Mouse (Mus musculus): ENCODE data around the gene Hist1h3g. TPM values are rescaled to one million over a fixed set of nuclear protein-coding genes. Genes with fewer than 3 reads are reported as not detected.

The Hist1h3g gene
- polyA plus RNA-seq, 1 experiment from 2014 or later = 17.1 TPM

- Histone ChIP-seq H3K9ac (peak overlapping the region; percentile 59), H3K4me3 (replicated peaks) (peak overlapping the region; percentile 51), H3K9me3 (replicated peaks) (no peaks in the 10 kb centered on the region), H3K27me3 (no peaks in the 10 kb centered on the region), H3K4me1 (replicated peaks) (peaks cover 76% of the 10 kb centered on the region), H3K4me2 (peak overlapping the region; percentile 76), H3K27ac (no peak overlapping the region), H3K36me3 (no peaks in the 10 kb centered on the region)
- DNase-seq = no peak
- 21% methylated on average over 5 of the region's 5 CpGs for WGBS (ENCODE audit: insufficient replicate concordance)
- no peak for ATAC-seq (ENCODE audit: low read depth)
These were observed 33.7 kb upstream of the Hist1h3g start for GRCm38 (mm10) chr13:23501511-23501910.

DNA sequence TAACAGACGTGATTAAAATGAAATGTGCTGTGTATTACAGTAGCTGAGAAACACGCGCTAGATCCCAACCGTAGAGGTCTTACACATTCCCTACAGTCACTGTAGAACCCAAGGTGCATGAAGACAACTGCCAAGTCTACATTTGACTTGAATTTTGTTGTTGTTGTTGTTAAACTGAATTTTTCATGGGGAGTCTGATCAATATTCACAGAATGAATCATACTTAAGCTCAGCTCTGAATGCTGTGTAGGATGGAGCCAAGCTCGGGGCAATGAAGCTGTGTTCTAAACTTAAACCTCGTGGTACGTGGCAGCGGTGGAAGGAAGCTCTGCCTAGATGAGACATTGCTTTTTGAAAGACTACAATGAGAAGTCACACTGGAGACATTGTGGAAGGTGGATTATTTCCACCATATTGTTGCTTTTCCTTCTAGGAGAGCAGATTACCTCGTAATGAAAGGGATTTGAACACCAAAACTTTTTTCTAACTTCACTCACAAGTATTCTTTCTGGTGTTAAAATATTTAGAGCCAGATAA, 33.1 kb upstream of the Hist1h3g start:
- H3K36me3 ChIP-seq = no peaks in the 10 kb centered on the region
- 0 out of 2 replicates have a peak overlapping the region, but pooled peaks have one; percentile 51 for H3K27ac ChIP-seq
- H3K4me2 ChIP-seq = peak overlapping the region; percentile 76
- peaks cover 78% of the 10 kb centered on the region for H3K4me1 ChIP-seq (replicated peaks)
- peak overlapping the region; percentile 59 for H3K9ac ChIP-seq
- no peak for ATAC-seq (ENCODE audit: low read depth)
- H3K4me3 ChIP-seq (replicated peaks) = peak overlapping the region; percentile 51
- no peaks in the 10 kb centered on the region for H3K9me3 ChIP-seq (replicated peaks)
- no peak for DNase-seq
- WGBS (ENCODE audit: insufficient replicate concordance) = 19% methylated on average over 9 of the region's 9 CpGs
- H3K27me3 ChIP-seq = no peaks in the 10 kb centered on the region

GRCm38 (mm10) chr13:23502916-23503315, 32.3 kb upstream of the Hist1h3g start:
- H3K27me3 ChIP-seq = no peaks in the 10 kb centered on the region
- 64% methylated on average over 4 of the region's 4 CpGs for WGBS (ENCODE audit: insufficient replicate concordance)
- ATAC-seq (ENCODE audit: low read depth) (no peak), DNase-seq (no peak)
- H3K4me2 ChIP-seq = no peak overlapping the region
- peaks cover 76% of the 10 kb centered on the region for H3K4me1 ChIP-seq (replicated peaks)
- no peaks in the 10 kb centered on the region for H3K36me3 ChIP-seq
- no peak overlapping the region for H3K9ac ChIP-seq
- H3K27ac ChIP-seq = no peak overlapping the region
- no peak overlapping the region for H3K4me3 ChIP-seq (replicated peaks)
- no peaks in the 10 kb centered on the region for H3K9me3 ChIP-seq (replicated peaks)

DNA sequence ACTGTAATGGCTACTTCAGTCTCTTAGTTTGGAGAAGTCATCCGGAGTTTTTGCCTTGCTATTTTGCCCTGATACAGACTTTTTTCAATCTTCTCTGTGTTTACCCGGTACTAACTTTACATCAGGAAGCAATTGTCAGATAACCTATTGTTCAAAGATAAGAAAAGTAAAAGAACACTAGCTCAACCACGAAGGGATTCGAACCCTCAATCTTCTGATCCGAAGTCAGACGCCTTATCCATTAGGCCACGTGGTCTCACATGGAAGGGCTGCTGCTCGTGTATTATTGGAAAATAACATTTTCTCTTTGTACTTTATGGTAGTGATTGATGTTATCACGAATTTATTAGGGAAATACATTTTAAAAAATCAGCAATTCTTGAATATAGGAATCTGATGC, 31.4 kb upstream of the Hist1h3g start:
- peak; percentile 74 for DNase-seq
- 1% methylated on average over 9 of the region's 9 CpGs for WGBS (ENCODE audit: insufficient replicate concordance)
- H3K9me3 ChIP-seq (replicated peaks) = no peaks in the 10 kb centered on the region
- peak overlapping the region; percentile 28; the same call in 1 of the 2 replicates for H3K4me3 ChIP-seq (replicated peaks)
- no peaks in the 10 kb centered on the region for H3K27me3 ChIP-seq
- H3K9ac ChIP-seq = peak overlapping the region; percentile 22; the same call in 1 of the 2 replicates
- peak overlapping the region; percentile 52 for H3K4me2 ChIP-seq
- H3K4me1 ChIP-seq (replicated peaks) = peaks cover 73% of the 10 kb centered on the region
- H3K36me3 ChIP-seq = no peaks in the 10 kb centered on the region
- no peak for ATAC-seq (ENCODE audit: low read depth)
- no peak overlapping the region for H3K27ac ChIP-seq

GRCm38 (mm10) chr13:23505662-23506345, 29.4 kb upstream of the Hist1h3g start:
- no peaks in the 10 kb centered on the region for H3K9me3 ChIP-seq (replicated peaks)
- DNase-seq (no peak), ATAC-seq (ENCODE audit: low read depth) (peak; percentile 50)
- H3K4me1 ChIP-seq (replicated peaks) = peaks cover 66% of the 10 kb centered on the region
- peak overlapping the region; percentile 76 for H3K27ac ChIP-seq
- peak overlapping the region; percentile 59 for H3K4me3 ChIP-seq (replicated peaks)
- H3K9ac ChIP-seq = peak overlapping the region; percentile 77
- H3K36me3 ChIP-seq = no peaks in the 10 kb centered on the region
- WGBS (ENCODE audit: insufficient replicate concordance) = 2% methylated on average over 14 of the region's 14 CpGs
- H3K4me2 ChIP-seq = peak overlapping the region; percentile 81
- H3K27me3 ChIP-seq = no peaks in the 10 kb centered on the region

DNA sequence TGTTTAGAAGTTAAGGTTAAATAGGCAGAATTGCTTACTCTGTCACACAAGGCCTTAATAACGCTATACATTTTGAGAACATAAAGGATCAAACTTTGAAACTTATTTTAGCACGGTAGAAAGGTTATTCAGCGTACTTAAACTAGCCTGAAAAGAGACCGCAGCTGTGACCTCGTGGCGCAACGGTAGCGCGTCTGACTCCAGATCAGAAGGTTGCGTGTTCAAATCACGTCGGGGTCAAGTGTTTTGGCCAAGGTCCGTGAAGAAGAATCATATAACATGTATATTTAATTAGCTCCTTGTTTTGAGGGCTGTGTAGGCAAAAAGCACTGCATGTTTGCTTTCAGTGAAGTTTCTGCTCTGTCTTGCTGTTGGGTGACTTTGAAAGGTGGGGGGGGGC, 28.9 kb upstream of the Hist1h3g start:
- H3K4me1 ChIP-seq (replicated peaks) = peaks cover 66% of the 10 kb centered on the region
- peak; percentile 57 for ATAC-seq (ENCODE audit: low read depth)
- no peaks in the 10 kb centered on the region for H3K27me3 ChIP-seq
- DNase-seq = peak; percentile 69
- peak overlapping the region; percentile 59 for H3K4me3 ChIP-seq (replicated peaks)
- WGBS (ENCODE audit: insufficient replicate concordance) = 1% methylated on average over 13 of the region's 13 CpGs
- H3K36me3 ChIP-seq = no peaks in the 10 kb centered on the region
- H3K9ac ChIP-seq = peak overlapping the region; percentile 77
- peak overlapping the region; percentile 81 for H3K4me2 ChIP-seq
- H3K9me3 ChIP-seq (replicated peaks) = no peaks in the 10 kb centered on the region
- peak overlapping the region; percentile 68 for H3K27ac ChIP-seq

GRCm38 (mm10) chr13:23506819-23507515, 28.3 kb upstream of the Hist1h3g start:
- H3K9me3 ChIP-seq (replicated peaks) = no peaks in the 10 kb centered on the region
- H3K27me3 ChIP-seq = no peaks in the 10 kb centered on the region
- WGBS (ENCODE audit: insufficient replicate concordance) = 7% methylated on average over 14 of the region's 14 CpGs
- ATAC-seq (ENCODE audit: low read depth) (peak; percentile 58), DNase-seq (peak; percentile 71)
- peak overlapping the region; percentile 33 for H3K9ac ChIP-seq
- H3K4me3 ChIP-seq (replicated peaks) = peak overlapping the region; percentile 59
- H3K36me3 ChIP-seq = no peaks in the 10 kb centered on the region
- peak overlapping the region; percentile 68 for H3K27ac ChIP-seq
- peaks cover 66% of the 10 kb centered on the region for H3K4me1 ChIP-seq (replicated peaks)
- peak overlapping the region; percentile 81 for H3K4me2 ChIP-seq

- H3K4me1 ChIP-seq (replicated peaks) = peaks cover 47% of the 10 kb centered on the region
- H3K9me3 ChIP-seq (replicated peaks) = no peaks in the 10 kb centered on the region
- H3K4me2 ChIP-seq = no peak overlapping the region
- DNase-seq (no peak), ATAC-seq (ENCODE audit: low read depth) (no peak)
- no peaks in the 10 kb centered on the region for H3K36me3 ChIP-seq
- no peak overlapping the region for H3K27ac ChIP-seq
- no peak overlapping the region for H3K4me3 ChIP-seq (replicated peaks)
- H3K9ac ChIP-seq = no peak overlapping the region
- whole genome bisulfite sequencing (ENCODE audit: insufficient replicate concordance) = 32% methylated on average over 1 of the region's 1 CpGs
- no peaks in the 10 kb centered on the region for H3K27me3 ChIP-seq
These were observed 25.1 kb upstream of the Hist1h3g start for GRCm38 (mm10) chr13:23510127-23510526.

GRCm38 (mm10) chr13:23513517-23513916, 21.7 kb upstream of the Hist1h3g start:
- Histone ChIP-seq H3K4me2 (no peak overlapping the region), H3K4me3 (replicated peaks) (no peak overlapping the region), H3K9me3 (replicated peaks) (no peaks in the 10 kb centered on the region), H3K27me3 (no peaks in the 10 kb centered on the region), H3K27ac (no peak overlapping the region), H3K4me1 (replicated peaks) (peaks cover 29% of the 10 kb centered on the region), H3K9ac (no peak overlapping the region), H3K36me3 (no peaks in the 10 kb centered on the region)
- DNase-seq = no peak
- ATAC-seq (ENCODE audit: low read depth) = no peak
- 79% methylated on average over 1 of the region's 1 CpGs for WGBS (ENCODE audit: insufficient replicate concordance)

GRCm38 (mm10) chr13:23515281-23515680, 19.9 kb upstream of the Hist1h3g start:
- no peak overlapping the region for H3K9ac ChIP-seq
- no peaks in the 10 kb centered on the region for H3K27me3 ChIP-seq
- H3K27ac ChIP-seq = no peak overlapping the region
- 0 out of 2 replicates have a peak overlapping the region, but pooled peaks have one; percentile 88 for H3K4me2 ChIP-seq
- no peak overlapping the region for H3K4me3 ChIP-seq (replicated peaks)
- DNase-seq = no peak
- ATAC-seq (ENCODE audit: low read depth) = no peak
- WGBS (ENCODE audit: insufficient replicate concordance) = 64% methylated on average over 5 of the region's 5 CpGs
- H3K36me3 ChIP-seq = no peaks in the 10 kb centered on the region
- peaks cover 36% of the 10 kb centered on the region for H3K4me1 ChIP-seq (replicated peaks)
- no peaks in the 10 kb centered on the region for H3K9me3 ChIP-seq (replicated peaks)

GRCm38 (mm10) chr13:23515826-23516620, 19.2 kb upstream of the Hist1h3g start:
- Histone ChIP-seq H3K4me3 (replicated peaks) (peak overlapping the region; percentile 65), H3K4me1 (replicated peaks) (peaks cover 38% of the 10 kb centered on the region), H3K9me3 (replicated peaks) (no peaks in the 10 kb centered on the region), H3K27ac (no peak overlapping the region), H3K9ac (peak overlapping the region; percentile 63), H3K36me3 (no peaks in the 10 kb centered on the region), H3K27me3 (no peaks in the 10 kb centered on the region), H3K4me2 (peak overlapping the region; percentile 88)
- DNase-seq (no peak), ATAC-seq (ENCODE audit: low read depth) (no peak)
- 53% methylated on average over 15 of the region's 15 CpGs for WGBS (ENCODE audit: insufficient replicate concordance)

All from liver, embryonic 13.5 days (tissue).